Mouse (Mus musculus): ENCODE measurements around the gene Adat1. TPM values are rescaled to one million over a fixed set of nuclear protein-coding genes. Genes with fewer than 3 reads are reported as not detected.
A peak's percentile ranks its signal among the peaks of the same experiment; 100 is the strongest.

Adat1 gene
- polyA plus RNA-seq, 1 experiment from 2014 or later: 4.3 TPM

- Histone ChIP-seq H3K9me3 (replicated peaks) (no peaks in the 10 kb centered on the region), H3K4me1 (replicated peaks) (peaks cover 34% of the 10 kb centered on the region), H3K4me2 (no peak overlapping the region), H3K4me3 (replicated peaks) (no peak overlapping the region), H3K9ac (no peak overlapping the region), H3K27me3 (no peaks in the 10 kb centered on the region), H3K36me3 (peaks cover 71% of the 10 kb centered on the region), H3K27ac (no peak overlapping the region)
- WGBS (ENCODE audit: insufficient replicate concordance): 78% methylated on average over 6 of the region's 6 CpGs
- DNase-seq (no peak), ATAC-seq (ENCODE audit: low read depth) (no peak)
Measured at GRCm38 (mm10) chr8:112005601-112006000, 13.5 kb upstream of the Adat1 start.

GRCm38 (mm10) chr8:112004754-112005153, 12.7 kb upstream of the Adat1 start:
- ATAC-seq (ENCODE audit: low read depth) (no peak), DNase-seq (no peak)
- Histone ChIP-seq H3K9ac (no peak overlapping the region), H3K4me1 (replicated peaks) (peaks cover 26% of the 10 kb centered on the region), H3K4me2 (no peak overlapping the region), H3K27me3 (no peaks in the 10 kb centered on the region), H3K27ac (no peak overlapping the region), H3K4me3 (replicated peaks) (no peak overlapping the region), H3K9me3 (replicated peaks) (no peaks in the 10 kb centered on the region), H3K36me3 (peaks cover 80% of the 10 kb centered on the region)

- H3K4me2 ChIP-seq: peak overlapping the region; percentile 93
- ATAC-seq (ENCODE audit: low read depth): no peak
- H3K4me3 ChIP-seq (replicated peaks): peak overlapping the region; percentile 86; the same call in 1 of the 2 replicates
Measured at GRCm38 (mm10) chr8:111992703-111993039, 569 bp upstream of the Adat1 start.

GRCm38 (mm10) chr8:111991278-111991677, 824 bp downstream of the Adat1 start:
- Histone ChIP-seq H3K4me3 (replicated peaks) (peak overlapping the region; percentile 86), H3K36me3 (peaks cover 68% of the 10 kb centered on the region), H3K9me3 (replicated peaks) (no peaks in the 10 kb centered on the region), H3K27ac (no peak overlapping the region), H3K9ac (peak overlapping the region; percentile 83), H3K27me3 (no peaks in the 10 kb centered on the region), H3K4me1 (replicated peaks) (peaks cover 25% of the 10 kb centered on the region), H3K4me2 (peak overlapping the region; percentile 93)
- no peak for DNase-seq
- no peak for ATAC-seq (ENCODE audit: low read depth)
- WGBS (ENCODE audit: insufficient replicate concordance): 53% methylated on average over 8 of the region's 8 CpGs

More at GRCm38 (mm10) chr8:111992703-111993039, 569 bp upstream of the Adat1 start:
- Histone ChIP-seq H3K27me3 (no peaks in the 10 kb centered on the region), H3K36me3 (peaks cover 70% of the 10 kb centered on the region), H3K4me1 (replicated peaks) (peaks cover 25% of the 10 kb centered on the region), H3K9me3 (replicated peaks) (no peaks in the 10 kb centered on the region), H3K27ac (no peak overlapping the region), H3K9ac (no peak overlapping the region)
- 60% methylated on average over 3 of the region's 3 CpGs for WGBS (ENCODE audit: insufficient replicate concordance)
- DNase-seq: no peak

GRCm38 (mm10) chr8:111989911-111990310, 2.2 kb downstream of the Adat1 start:
- peak; percentile 34 for ATAC-seq (ENCODE audit: low read depth)
- Histone ChIP-seq H3K27ac (no peak overlapping the region), H3K4me1 (replicated peaks) (peaks cover 25% of the 10 kb centered on the region), H3K4me3 (replicated peaks) (no peak overlapping the region), H3K36me3 (peaks cover 67% of the 10 kb centered on the region), H3K4me2 (no peak overlapping the region), H3K27me3 (no peaks in the 10 kb centered on the region), H3K9me3 (replicated peaks) (no peaks in the 10 kb centered on the region), H3K9ac (no peak overlapping the region)
- DNase-seq: peak; percentile 71
- 16% methylated on average over 7 of the region's 7 CpGs for WGBS (ENCODE audit: insufficient replicate concordance)

GRCm38 (mm10) chr8:111984511-111984910, 7.6 kb downstream of the Adat1 start:
- Histone ChIP-seq H3K27me3 (no peaks in the 10 kb centered on the region), H3K36me3 (peaks cover 72% of the 10 kb centered on the region), H3K9me3 (replicated peaks) (no peaks in the 10 kb centered on the region), H3K4me1 (replicated peaks) (peaks cover 10% of the 10 kb centered on the region; the same call in 1 of the 2 replicates), H3K9ac (no peak overlapping the region), H3K4me2 (no peak overlapping the region), H3K27ac (no peak overlapping the region), H3K4me3 (replicated peaks) (no peak overlapping the region)
- DNase-seq (no peak), ATAC-seq (ENCODE audit: low read depth) (no peak)
- 42% methylated on average over 10 of the region's 10 CpGs for whole genome bisulfite sequencing (ENCODE audit: insufficient replicate concordance)

- Histone ChIP-seq H3K4me1 (replicated peaks) (peaks cover 12% of the 10 kb centered on the region), H3K9ac (no peak overlapping the region), H3K27me3 (no peaks in the 10 kb centered on the region), H3K4me2 (no peak overlapping the region), H3K27ac (no peak overlapping the region), H3K9me3 (replicated peaks) (no peaks in the 10 kb centered on the region), H3K4me3 (replicated peaks) (no peak overlapping the region), H3K36me3 (peaks cover 59% of the 10 kb centered on the region)
- DNase-seq (no peak), ATAC-seq (ENCODE audit: low read depth) (no peak)
- 69% methylated on average over 7 of the region's 7 CpGs for WGBS (ENCODE audit: insufficient replicate concordance)
Measured at GRCm38 (mm10) chr8:111982116-111982515, 10.0 kb downstream of the Adat1 start.

GRCm38 (mm10) chr8:111978147-111978546, 14.0 kb downstream of the Adat1 start:
- H3K4me2 ChIP-seq: 0 out of 2 replicates have a peak overlapping the region, but pooled peaks have one; percentile 9
- ATAC-seq (ENCODE audit: low read depth): peak; percentile 42
- H3K36me3 ChIP-seq: peaks cover 60% of the 10 kb centered on the region

GRCm38 (mm10) chr8:111976326-111976725, 15.8 kb downstream of the Adat1 start:
- Histone ChIP-seq H3K36me3 (peaks cover 61% of the 10 kb centered on the region), H3K9ac (no peak overlapping the region), H3K27me3 (no peaks in the 10 kb centered on the region), H3K4me1 (replicated peaks) (peaks cover 18% of the 10 kb centered on the region), H3K9me3 (replicated peaks) (no peaks in the 10 kb centered on the region; the same call in 1 of the 2 replicates), H3K4me2 (no peak overlapping the region), H3K4me3 (replicated peaks) (no peak overlapping the region), H3K27ac (no peak overlapping the region)
- 58% methylated on average over 2 of the region's 2 CpGs for WGBS (ENCODE audit: insufficient replicate concordance)
- no peak for DNase-seq
- no peak for ATAC-seq (ENCODE audit: low read depth)

More at GRCm38 (mm10) chr8:111978147-111978546, 14.0 kb downstream of the Adat1 start:
- H3K27ac ChIP-seq: no peak overlapping the region; the same call in 1 of the 2 replicates
- 69% methylated on average over 10 of the region's 10 CpGs for WGBS (ENCODE audit: insufficient replicate concordance)
- H3K27me3 ChIP-seq: no peaks in the 10 kb centered on the region
- H3K4me3 ChIP-seq (replicated peaks): no peak overlapping the region
- peaks cover 18% of the 10 kb centered on the region for H3K4me1 ChIP-seq (replicated peaks)
- no peak for DNase-seq
- H3K9me3 ChIP-seq (replicated peaks): no peaks in the 10 kb centered on the region; the same call in 1 of the 2 replicates
- H3K9ac ChIP-seq: no peak overlapping the region

- Histone ChIP-seq H3K4me2 (no peak overlapping the region), H3K4me3 (replicated peaks) (no peak overlapping the region), H3K27me3 (no peaks in the 10 kb centered on the region), H3K9me3 (replicated peaks) (no peaks in the 10 kb centered on the region; the same call in 1 of the 2 replicates), H3K27ac (peak overlapping the region; percentile 31; the same call in 1 of the 2 replicates), H3K36me3 (peaks cover 64% of the 10 kb centered on the region), H3K9ac (no peak overlapping the region), H3K4me1 (replicated peaks) (peaks cover 18% of the 10 kb centered on the region)
- ATAC-seq (ENCODE audit: low read depth) (no peak), DNase-seq (no peak)
- WGBS (ENCODE audit: insufficient replicate concordance): 79% methylated on average over 2 of the region's 2 CpGs
Measured at GRCm38 (mm10) chr8:111975706-111976105, 16.4 kb downstream of the Adat1 start.

- H3K4me2 ChIP-seq: no peak overlapping the region
- peaks cover 60% of the 10 kb centered on the region for H3K36me3 ChIP-seq
- H3K27me3 ChIP-seq: no peaks in the 10 kb centered on the region
- no peak overlapping the region for H3K27ac ChIP-seq
- H3K4me3 ChIP-seq (replicated peaks): no peak overlapping the region
- ATAC-seq (ENCODE audit: low read depth) (no peak), DNase-seq (no peak)
- peaks cover 18% of the 10 kb centered on the region for H3K4me1 ChIP-seq (replicated peaks)
- 88% methylated on average over 12 of the region's 12 CpGs for WGBS (ENCODE audit: insufficient replicate concordance)
- no peaks in the 10 kb centered on the region; the same call in 1 of the 2 replicates for H3K9me3 ChIP-seq (replicated peaks)
- H3K9ac ChIP-seq: no peak overlapping the region
Measured at GRCm38 (mm10) chr8:111974138-111974537, 18.0 kb downstream of the Adat1 start.

- H3K4me3 ChIP-seq (replicated peaks): no peak overlapping the region
- DNase-seq (no peak), ATAC-seq (ENCODE audit: low read depth) (no peak)
- H3K9me3 ChIP-seq (replicated peaks): no peaks in the 10 kb centered on the region; the same call in 1 of the 2 replicates
- peaks cover 10% of the 10 kb centered on the region for H3K4me1 ChIP-seq (replicated peaks)
- H3K27me3 ChIP-seq: no peaks in the 10 kb centered on the region
- H3K27ac ChIP-seq: no peak overlapping the region
- H3K9ac ChIP-seq: no peak overlapping the region
- no peak overlapping the region for H3K4me2 ChIP-seq
- H3K36me3 ChIP-seq: peaks cover 25% of the 10 kb centered on the region
- 69% methylated on average over 5 of the region's 5 CpGs for WGBS (ENCODE audit: insufficient replicate concordance)
Measured at GRCm38 (mm10) chr8:111968991-111969390, 23.1 kb downstream of the Adat1 start.

Measured in liver, embryonic 13.5 days (tissue).